Mouse (Mus musculus) forebrain, embryonic 11.5 days (tissue): ENCODE data around the gene Olfr97. TPM values are rescaled to one million over a fixed set of nuclear protein-coding genes. Genes with fewer than 3 reads are reported as not detected.
A peak's percentile ranks its signal among the peaks of the same experiment; 100 is the strongest.
"Not testable (repeated sequence)": the region's sequence is repeated elsewhere in the genome, so short reads cannot be mapped to it uniquely, and the experiment has no call there.

Experiments used
- ATAC-seq: fragments of 200-750 bp; cut with Nextera tagmentation; replicated peaks from 2 replicates; pipeline ENCODE4 v1.8.0; 2017; ENCODE audit warnings: moderate TSS enrichment; ENCODE audit not compliant: low FRiP score
- DNase-seq: peaks from one replicate; pipeline ENCODE4 v3.0.0-alpha.2; 2017; ENCODE audit warnings: low spot score
- H3K27ac ChIP-seq: fragments of 300-500 bp; sonication (generic); 2 replicates; pipeline ENCODE4 v1.5.1; 2014; ENCODE audit warnings: low read depth, low read length
- H3K27me3 ChIP-seq: fragments of 300-500 bp; sonication (generic); 2 replicates; pipeline ENCODE4 v1.6.1; 2014; ENCODE audit warnings: mild to moderate bottlenecking, low read length, mixed read lengths; ENCODE audit not compliant: control insufficient read depth, insufficient read depth
- H3K36me3 ChIP-seq: fragments of 300-500 bp; sonication (generic); 2 replicates; pipeline ENCODE4 v1.6.1; 2014; ENCODE audit warnings: mild to moderate bottlenecking, low read length, moderate library complexity, mixed read lengths; ENCODE audit not compliant: control insufficient read depth, insufficient read depth
- H3K4me1 ChIP-seq: fragments of 300-500 bp; sonication (generic); replicated peaks from 2 replicates; pipeline ENCODE4 v1.6.1; 2014; ENCODE audit warnings: low read length, mixed read lengths; ENCODE audit not compliant: control insufficient read depth, insufficient read depth
- H3K4me2 ChIP-seq: fragments of 300-500 bp; sonication (generic); 2 replicates; pipeline ENCODE4 v1.6.1; 2014; ENCODE audit warnings: low read depth, mild to moderate bottlenecking, low read length, moderate library complexity, mixed read lengths; ENCODE audit not compliant: severe bottlenecking
- H3K4me3 ChIP-seq: fragments of 300-500 bp; sonication (generic); 2 replicates; pipeline ENCODE4 v1.5.1; 2014; ENCODE audit warnings: low read depth, low read length
- H3K9ac ChIP-seq: fragments of 300-500 bp; sonication (generic); 2 replicates; pipeline ENCODE4 v1.6.1; 2014; ENCODE audit warnings: low read length
- H3K9me3 ChIP-seq: fragments of 300-500 bp; sonication (generic); 2 replicates; pipeline ENCODE4 v1.6.1; 2016; ENCODE audit warnings: low read length, mixed read lengths; ENCODE audit not compliant: control insufficient read depth
- WGBS: fragments of 180-500 bp; shearing (Covaris S2); extraction: QIAGEN DNeasy Blood & Tissue Kit; methylation state at CpG from one replicate; pipeline ENCODE4 v1.1.7; 2014; 5-methylcytosine and 5-hydroxymethylcytosine counted together
- polyA plus RNA-seq: library from polyadenylated mRNA; unstranded; fragments of >200 nt; fragmentation: Nextera tagmentation; extraction: Ambion mirVana; gene quantifications from 2 replicates; pipeline ENCODE4 v1.2.1, GENCODE M21; 2014

The Olfr97 gene
- polyA plus RNA-seq: not detected in 2 replicates

DNA sequence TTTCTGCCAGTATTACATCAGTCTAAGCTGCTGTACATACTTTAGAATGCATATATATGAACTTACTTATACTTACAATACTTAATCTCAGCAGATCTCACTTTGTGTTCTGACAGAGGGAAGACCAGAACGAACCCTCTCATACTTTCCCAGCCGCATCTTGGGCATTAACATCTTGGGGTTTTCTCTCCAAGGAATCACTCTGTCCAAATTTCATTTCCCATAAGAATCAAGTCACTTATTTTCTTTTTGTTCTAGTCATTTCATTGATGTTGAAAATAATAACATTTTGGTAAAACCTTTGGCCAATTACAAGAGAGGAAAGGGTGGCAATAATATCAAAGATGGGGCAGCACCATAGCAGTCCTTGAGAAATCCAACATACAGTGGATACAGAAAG is at the start of gene Olfr97:
TSS of gene Olfr97 (minus strand) at position 101 of the 400 bp plus-strand sequence.
- not testable (repeated sequence) for H3K36me3 ChIP-seq, H3K27ac ChIP-seq, H3K4me3 ChIP-seq, H3K27me3 ChIP-seq, DNase-seq, H3K9ac ChIP-seq, ATAC-seq, H3K4me1 ChIP-seq, H3K9me3 ChIP-seq, H3K4me2 ChIP-seq
- WGBS: 93% methylated on average over 2 of the region's 2 CpGs

DNA sequence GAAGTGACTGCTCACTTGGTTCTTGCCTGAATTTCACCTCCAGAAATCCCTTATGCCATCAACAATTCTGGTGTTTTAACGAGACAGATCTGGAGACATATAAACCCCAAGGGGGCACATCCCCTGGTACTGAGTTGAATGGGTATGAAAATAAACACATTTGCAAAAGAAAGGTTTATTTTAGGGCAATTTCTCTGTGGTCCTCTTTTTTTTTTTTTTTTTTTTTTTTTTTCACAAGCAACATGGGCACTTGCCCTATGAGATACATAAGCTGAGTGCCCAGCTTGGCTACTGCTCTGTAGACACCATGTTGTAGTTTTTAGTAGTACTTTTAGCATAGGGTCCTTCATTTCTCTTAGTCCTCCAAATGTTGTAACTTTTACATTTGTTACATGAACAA is 46.2 kb upstream of the Olfr97 start, which contains the start of gene Olfr99:
TSS of gene Olfr99 (minus strand) at position 101 of the 400 bp plus-strand sequence.
- Histone ChIP-seq H3K4me2 (no peak within 1 kb of the TSS), H3K4me3 (no peak within 1 kb of the TSS), H3K9me3 (no peaks in the 10 kb centered on the region), H3K36me3 (no peaks in the 10 kb centered on the region), H3K4me1 (no peaks in the 10 kb centered on the region), H3K9ac (no peak within 1 kb of the TSS), H3K27ac (no peak within 1 kb of the TSS), H3K27me3 (no peaks in the 10 kb centered on the region)
- ATAC-seq (no peak), DNase-seq (no peak)
- 68% methylated on average over 1 of the region's 1 CpGs for WGBS

DNA sequence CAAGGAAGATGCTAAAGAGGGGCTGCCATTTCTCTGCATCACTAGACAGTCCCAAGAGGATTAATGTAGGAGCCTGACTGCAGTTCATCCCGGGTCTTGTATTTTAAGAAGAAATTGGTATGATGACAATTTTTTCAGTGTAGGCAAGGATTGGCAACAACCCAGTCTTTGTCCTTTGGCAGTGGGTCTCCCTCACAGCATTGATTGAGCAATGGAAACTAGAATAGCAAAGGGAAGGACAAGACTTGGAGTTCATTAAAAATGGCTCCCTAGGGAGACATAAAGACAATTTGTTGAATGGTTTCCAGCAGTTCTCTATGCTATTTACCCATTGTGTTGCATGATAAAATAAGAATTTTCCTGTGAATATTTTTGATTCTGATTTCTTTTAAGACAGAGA is 43.2 kb upstream of the Olfr97 start:
- 84% methylated on average over 1 of the region's 1 CpGs for WGBS
- Histone ChIP-seq H3K27me3 (no peaks in the 10 kb centered on the region), H3K27ac (no peak overlapping the region), H3K4me2 (no peak overlapping the region), H3K4me1 (no peaks in the 10 kb centered on the region), H3K9ac (no peak overlapping the region), H3K9me3 (no peaks in the 10 kb centered on the region), H3K4me3 (no peak overlapping the region), H3K36me3 (no peaks in the 10 kb centered on the region)
- no peak for ATAC-seq
- DNase-seq: no peak

DNA sequence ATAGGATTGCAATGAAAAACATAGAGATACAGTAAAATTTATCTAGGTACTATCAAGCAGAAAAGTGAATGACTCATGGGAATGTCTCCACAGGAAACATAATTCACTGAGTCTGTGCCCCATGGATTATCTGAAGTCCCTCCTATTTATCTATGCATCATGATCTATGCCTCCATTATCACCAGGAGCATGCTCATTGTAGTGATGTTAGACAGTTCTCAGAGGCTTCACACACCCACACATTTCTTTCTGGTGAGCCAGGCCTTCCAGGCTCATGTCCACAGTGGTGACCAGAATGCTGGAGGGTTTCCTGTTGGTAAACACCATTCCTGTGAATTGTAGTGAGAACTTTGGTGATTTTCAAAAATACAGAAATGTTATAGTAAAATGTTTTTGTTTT is 39.4 kb upstream of the Olfr97 start:
- Histone ChIP-seq H3K9ac (no peak overlapping the region), H3K9me3 (no peaks in the 10 kb centered on the region), H3K4me1 (no peaks in the 10 kb centered on the region), H3K4me3 (no peak overlapping the region), H3K4me2 (no peak overlapping the region), H3K27me3 (no peaks in the 10 kb centered on the region), H3K27ac (no peak overlapping the region), H3K36me3 (no peaks in the 10 kb centered on the region)
- DNase-seq: no peak
- no peak for ATAC-seq

DNA sequence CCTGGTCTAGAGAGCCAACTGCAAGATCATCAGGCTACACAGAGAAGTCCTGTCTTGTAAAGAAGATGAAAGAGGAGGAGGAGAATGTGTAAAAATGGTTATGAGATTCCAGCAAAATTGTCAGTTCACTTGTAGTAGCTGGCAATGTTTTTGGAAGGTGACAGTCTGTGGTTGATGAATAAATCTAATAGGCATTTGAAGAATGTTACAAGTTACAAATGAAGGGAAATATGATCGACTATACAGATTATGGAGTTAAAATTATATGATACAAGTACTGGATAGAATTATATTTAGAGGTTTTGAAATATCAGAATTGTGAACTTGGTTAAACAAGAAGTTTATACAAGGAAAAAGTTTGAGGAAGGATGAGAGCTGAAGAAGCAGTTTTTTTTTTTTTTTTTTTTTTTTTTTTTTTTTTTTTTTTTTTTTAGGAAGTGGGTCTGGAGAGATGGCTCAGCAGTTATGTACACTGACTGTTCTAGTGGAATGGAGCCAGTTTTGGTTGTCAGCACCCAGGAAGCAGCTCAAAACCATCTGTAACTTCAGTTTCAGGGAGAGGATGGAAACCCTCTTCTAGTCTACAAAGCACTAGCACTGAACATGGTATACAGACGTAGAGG is 38.6 kb upstream of the Olfr97 start:
- Histone ChIP-seq H3K27ac (no peak overlapping the region), H3K4me2 (no peak overlapping the region), H3K4me1 (no peaks in the 10 kb centered on the region), H3K36me3 (no peaks in the 10 kb centered on the region), H3K9me3 (no peaks in the 10 kb centered on the region), H3K27me3 (no peaks in the 10 kb centered on the region), H3K4me3 (no peak overlapping the region), H3K9ac (no peak overlapping the region)
- DNase-seq (no peak), ATAC-seq (no peak)
- 85% methylated on average over 2 of the region's 2 CpGs for WGBS

DNA sequence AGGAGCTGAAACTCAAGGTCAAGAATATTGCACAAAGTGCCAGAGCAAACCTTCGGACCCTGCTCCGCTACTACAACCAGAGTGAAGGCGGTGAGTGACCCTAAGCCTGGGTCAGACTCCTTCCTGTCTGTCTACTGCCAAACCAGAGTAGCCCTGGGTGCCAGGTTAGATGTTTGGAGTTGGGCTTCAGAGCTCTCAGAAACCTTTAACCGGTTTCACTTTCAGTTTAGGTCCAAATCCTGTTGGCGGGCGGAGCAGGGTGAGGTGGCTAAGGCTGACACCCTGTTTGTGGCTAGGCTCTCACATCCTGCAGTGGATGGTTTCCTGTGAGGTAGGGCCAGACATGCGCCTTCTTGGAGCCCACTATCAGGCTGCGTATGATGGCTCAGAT is 33.6 kb upstream of the Olfr97 start:
- Histone ChIP-seq H3K9ac (no peak overlapping the region), H3K4me2 (peak overlapping the region; percentile 50), H3K4me1 (no peaks in the 10 kb centered on the region), H3K9me3 (no peaks in the 10 kb centered on the region), H3K27me3 (no peaks in the 10 kb centered on the region), H3K27ac (no peak overlapping the region), H3K4me3 (peak overlapping the region; percentile 32), H3K36me3 (no peaks in the 10 kb centered on the region)
- DNase-seq (peak; percentile 47), ATAC-seq (no peak)
- WGBS: 68% methylated on average over 8 of the region's 8 CpGs

DNA sequence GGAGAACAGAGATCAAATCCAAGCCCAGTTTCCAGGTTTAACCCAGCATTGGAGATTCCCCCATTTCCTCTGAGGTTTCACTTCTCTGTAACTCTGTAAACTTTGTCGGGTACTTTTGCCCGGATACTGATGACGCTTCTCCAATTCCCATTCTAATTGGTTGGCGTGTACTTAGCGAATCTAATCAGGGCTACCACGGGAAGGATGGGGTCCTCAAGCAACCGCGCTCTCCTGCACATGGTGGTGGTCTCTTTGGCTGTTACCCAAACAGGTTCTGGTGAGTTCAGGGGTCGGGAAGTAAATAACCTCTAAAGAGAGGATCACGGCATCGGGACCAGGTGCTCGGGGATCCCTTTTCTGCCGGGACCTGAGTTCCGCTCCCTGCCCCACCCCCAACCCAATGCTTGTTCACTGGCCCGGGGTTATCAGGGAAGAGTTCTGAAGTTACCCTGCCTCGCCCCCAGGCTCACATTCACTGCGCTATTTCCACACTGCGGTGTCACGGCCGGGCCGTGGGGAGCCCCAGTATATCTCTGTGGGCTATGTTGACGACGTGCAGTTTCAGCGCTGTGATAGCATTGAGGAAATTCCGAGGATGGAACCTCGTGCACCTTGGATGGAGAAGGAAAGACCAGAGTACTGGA is 33.0 kb upstream of the Olfr97 start, which contains the start of gene H2-M3:
TSS of gene H2-M3 (plus strand) at position 163 of the 644 bp plus-strand sequence.
- H3K9ac ChIP-seq: peak within 1 kb of the TSS; percentile 35; the same call in 1 of the 2 replicates
- H3K9me3 ChIP-seq: no peaks in the 10 kb centered on the region
- no peaks in the 10 kb centered on the region for H3K4me1 ChIP-seq
- H3K27ac ChIP-seq: no peak within 1 kb of the TSS
- ATAC-seq (peak; percentile 99), DNase-seq (peak; percentile 89)
- peak within 1 kb of the TSS; percentile 50 for H3K4me2 ChIP-seq
- no peaks in the 10 kb centered on the region for H3K36me3 ChIP-seq
- H3K27me3 ChIP-seq: no peaks in the 10 kb centered on the region
- peak within 1 kb of the TSS; percentile 32 for H3K4me3 ChIP-seq
- WGBS: 5% methylated on average over 26 of the region's 26 CpGs

DNA sequence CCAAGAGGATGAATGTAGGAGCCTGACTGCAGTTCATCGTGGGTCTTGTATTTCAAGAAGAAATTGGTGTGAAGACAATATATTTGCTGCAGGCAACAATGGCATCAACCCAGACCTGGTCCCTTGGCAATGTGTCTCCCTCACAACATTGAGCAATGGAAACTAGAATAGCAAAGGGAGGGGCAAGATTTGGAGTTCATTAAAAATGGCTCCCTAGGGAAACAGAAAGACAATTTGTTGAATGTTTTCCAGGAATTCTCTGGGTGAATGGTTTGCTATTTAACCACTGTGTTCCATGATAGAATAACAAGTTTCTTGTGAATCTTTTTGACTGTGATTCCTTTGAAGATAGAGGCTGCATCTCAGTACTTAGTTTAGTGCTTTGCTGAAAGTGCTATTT is 26.5 kb upstream of the Olfr97 start, which contains the start of gene Olfr98:
TSS of gene Olfr98 (minus strand) at position 124 of the 400 bp plus-strand sequence.
- DNase-seq (no peak), ATAC-seq (no peak)
- H3K36me3 ChIP-seq: no peaks in the 10 kb centered on the region
- H3K9ac ChIP-seq: no peak within 1 kb of the TSS
- H3K4me3 ChIP-seq: no peak within 1 kb of the TSS
- no peak within 1 kb of the TSS for H3K27ac ChIP-seq
- no peaks in the 10 kb centered on the region for H3K27me3 ChIP-seq
- H3K9me3 ChIP-seq: no peaks in the 10 kb centered on the region
- no peaks in the 10 kb centered on the region for H3K4me1 ChIP-seq
- H3K4me2 ChIP-seq: no peak within 1 kb of the TSS
- 79% methylated on average over 1 of the region's 1 CpGs for WGBS

DNA sequence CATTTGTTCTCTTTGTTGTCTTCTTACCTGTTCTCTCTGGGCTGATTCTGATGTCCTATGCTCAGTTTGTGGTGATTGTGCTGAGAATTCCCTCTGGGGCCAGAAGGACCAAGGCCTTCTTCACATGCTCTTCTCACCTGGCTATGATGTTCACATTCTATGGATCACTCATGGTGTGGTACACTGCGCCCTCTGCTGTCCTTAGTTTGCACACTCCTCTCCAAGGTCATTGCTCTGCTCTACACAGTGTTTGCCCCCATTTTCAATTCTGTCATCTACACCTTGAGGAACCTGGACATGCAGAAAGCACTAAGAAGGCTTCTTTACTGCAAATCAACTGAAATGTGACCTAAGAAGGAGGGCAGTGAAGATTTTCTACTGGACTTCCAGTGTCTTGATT is 13.4 kb upstream of the Olfr97 start:
- ATAC-seq: no peak
- no peaks in the 10 kb centered on the region for H3K9me3 ChIP-seq
- 4% methylated on average over 1 of the region's 1 CpGs for WGBS
- H3K27ac ChIP-seq: no peak overlapping the region
- no peaks in the 10 kb centered on the region for H3K4me1 ChIP-seq
- no peak overlapping the region for H3K9ac ChIP-seq
- no peaks in the 10 kb centered on the region for H3K27me3 ChIP-seq
- no peak overlapping the region for H3K4me2 ChIP-seq
- DNase-seq: no peak
- no peak overlapping the region for H3K4me3 ChIP-seq
- no peaks in the 10 kb centered on the region for H3K36me3 ChIP-seq
